Mouse (Mus musculus): ENCODE results near the gene Trim24. TPM values are rescaled to one million over a fixed set of nuclear protein-coding genes. Genes with fewer than 3 reads are reported as not detected.

Gene Trim24
- total RNA-seq (2023), result 61.4 TPM

GRCm38 (mm10) chr6:37870245-37871136, at the start of gene Trim24:
TSS of gene Trim24 (plus strand) at chr6:37870811.

Other genes starting within 250 kb of the Trim24 start
- not detected for gene Svopl, start 176.2 kb downstream of the Trim24 start, total RNA-seq (2023)
- gene Tmem213, start 238.4 kb downstream of the Trim24 start, total RNA-seq (2023), result not detected